Mouse (Mus musculus): ENCODE measurements around the gene Defa23.
"Not testable (repeated sequence)": the region's sequence is repeated elsewhere in the genome, so short reads cannot be mapped to it uniquely, and the experiment has no call there.

Gene Defa23

GRCm38 (mm10) chr8:21054747-21055146 lies at the start of gene Defa23:
Gene Defa23, plus strand, starts transcription at chr8:21055047.
- DNase-seq, result not testable (repeated sequence)

GRCm38 (mm10) chr8:21006801-21007200 lies 48.0 kb upstream of the Defa23 start:
- DNase-seq, result no peak

GRCm38 (mm10) chr8:21008578-21008977 lies 46.3 kb upstream of the Defa23 start:
- DNase-seq, result not testable (repeated sequence)

- DNase-seq, result not testable (repeated sequence)
These were observed 44.3 kb upstream of the Defa23 start for GRCm38 (mm10) chr8:21010548-21010947.

- DNase-seq, result not testable (repeated sequence)
These were observed 29.6 kb upstream of the Defa23 start, which contains the start of gene Defa21 for GRCm38 (mm10) chr8:21025245-21025644. Gene Defa21, plus strand, starts transcription at chr8:21025545.

GRCm38 (mm10) chr8:21064738-21065137 lies 9.9 kb downstream of the Defa23 start, which contains the start of gene Defa35:
Gene Defa35, plus strand, starts transcription at chr8:21065038.
- not testable (repeated sequence) for DNase-seq

- not testable (repeated sequence) for DNase-seq
These were observed 29.3 kb downstream of the Defa23 start, which contains the start of gene Defa25 for GRCm38 (mm10) chr8:21084142-21084541. Gene Defa25, plus strand, starts transcription at chr8:21084442.

- peak in 1 of 2 experiments; percentile 8 for DNase-seq
These were observed 38.3 kb downstream of the Defa23 start for GRCm38 (mm10) chr8:21093106-21093505.

- DNase-seq, result not testable (repeated sequence)
These were observed 41.1 kb downstream of the Defa23 start, which contains the start of gene Gm14851 for GRCm38 (mm10) chr8:21095950-21096349. Gene Gm14851, minus strand, starts transcription at chr8:21096050.

Measured in kidney, postnatal 25 days (tissue).